Mouse (Mus musculus) intestine, embryonic 15.5 days (tissue): ENCODE results near the gene Lmna. TPM values are rescaled to one million over a fixed set of nuclear protein-coding genes. Genes with fewer than 3 reads are reported as not detected.
A peak's percentile ranks its signal among the peaks of the same experiment; 100 is the strongest.

Experiments
- ATAC-seq: fragments of 200-750 bp; cut with Nextera tagmentation; 2 replicates; pipeline ENCODE4 v1.8.0; 2017; ENCODE audit warnings: moderate TSS enrichment, moderate library complexity
- H3K27ac ChIP-seq: fragments of 300-500 bp; sonication (generic); 2 replicates; pipeline ENCODE4 v1.5.1; 2015; ENCODE audit warnings: mild to moderate bottlenecking, inconsistent platforms
- H3K27me3 ChIP-seq: fragments of 300-500 bp; sonication (generic); replicated peaks from 2 replicates; pipeline ENCODE4 v1.6.1; 2015; ENCODE audit warnings: inconsistent platforms
- H3K36me3 ChIP-seq: fragments of 300-500 bp; sonication (generic); 2 replicates; pipeline ENCODE4 v1.6.1; 2015; ENCODE audit warnings: inconsistent platforms
- H3K4me1 ChIP-seq: fragments of 300-500 bp; sonication (generic); replicated peaks from 2 replicates; pipeline ENCODE4 v1.6.1; 2015; ENCODE audit warnings: inconsistent platforms
- H3K4me2 ChIP-seq: fragments of 300-500 bp; sonication (generic); replicated peaks from 2 replicates; pipeline ENCODE4 v1.6.1; 2015; ENCODE audit warnings: mild to moderate bottlenecking, inconsistent platforms
- H3K4me3 ChIP-seq: fragments of 300-500 bp; sonication (generic); replicated peaks from 2 replicates; pipeline ENCODE4 v1.5.1; 2015; ENCODE audit warnings: inconsistent platforms
- H3K9ac ChIP-seq: fragments of 300-500 bp; sonication (generic); 2 replicates; pipeline ENCODE4 v1.6.1; 2015; ENCODE audit warnings: inconsistent platforms
- H3K9me3 ChIP-seq: fragments of 300-500 bp; sonication (generic); 2 replicates; pipeline ENCODE4 v1.6.1; 2016; ENCODE audit warnings: inconsistent platforms
- WGBS: fragments of 180-500 bp; shearing (Covaris S2); methylation state at CpG from one replicate; pipeline ENCODE4 v1.1.7; 2015; 5-methylcytosine and 5-hydroxymethylcytosine counted together
- polyA plus RNA-seq: library from polyadenylated mRNA; unstranded; fragments of >200 nt; fragmentation: Nextera tagmentation; extraction: Ambion mirVana; gene quantifications from 2 replicates; pipeline ENCODE4 v1.2.1, GENCODE M21; 2015

Lmna gene
- polyA plus RNA-seq, result 120 TPM in 2 replicates

DNA sequence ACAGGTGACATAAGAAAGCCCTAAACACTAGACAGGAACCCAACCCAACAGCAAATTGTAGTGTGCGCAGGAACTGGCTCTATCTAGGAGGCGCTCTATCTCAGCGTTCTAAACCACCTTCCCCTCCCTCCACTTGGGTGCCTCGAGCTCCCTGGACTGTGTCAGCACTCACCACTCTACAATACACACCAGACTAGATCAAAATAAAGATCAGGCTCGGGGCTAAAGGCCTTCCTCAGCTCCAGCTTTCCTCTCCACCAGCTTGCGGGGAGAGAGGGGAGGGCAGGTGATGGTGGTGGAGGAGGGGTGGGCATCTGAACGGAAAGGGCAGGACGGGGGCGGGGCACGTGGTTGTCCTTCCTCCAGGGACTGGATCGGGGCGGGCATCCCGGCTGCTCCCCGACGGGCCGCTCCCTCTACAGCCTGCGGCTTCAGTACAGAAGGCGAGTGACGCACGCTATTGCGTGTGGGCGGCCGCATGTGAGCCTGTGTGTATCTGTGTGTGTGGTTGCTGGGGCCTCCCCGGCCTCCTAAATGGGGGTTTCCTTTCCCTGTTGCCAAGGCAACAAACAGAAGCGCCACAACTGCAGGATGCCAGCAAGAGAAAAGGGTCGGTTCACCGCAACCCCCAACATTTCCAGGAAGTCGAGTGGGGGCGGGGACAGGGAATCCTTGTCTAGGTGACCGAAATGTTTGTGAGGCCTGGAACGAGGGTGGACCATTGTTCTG, at the start of gene Lmna:
Gene Lmna (minus strand): TSS at position 265 of the 729 bp plus-strand sequence.
- H3K4me1 ChIP-seq, result peaks cover 51% of the 10 kb centered on the region

DNA sequence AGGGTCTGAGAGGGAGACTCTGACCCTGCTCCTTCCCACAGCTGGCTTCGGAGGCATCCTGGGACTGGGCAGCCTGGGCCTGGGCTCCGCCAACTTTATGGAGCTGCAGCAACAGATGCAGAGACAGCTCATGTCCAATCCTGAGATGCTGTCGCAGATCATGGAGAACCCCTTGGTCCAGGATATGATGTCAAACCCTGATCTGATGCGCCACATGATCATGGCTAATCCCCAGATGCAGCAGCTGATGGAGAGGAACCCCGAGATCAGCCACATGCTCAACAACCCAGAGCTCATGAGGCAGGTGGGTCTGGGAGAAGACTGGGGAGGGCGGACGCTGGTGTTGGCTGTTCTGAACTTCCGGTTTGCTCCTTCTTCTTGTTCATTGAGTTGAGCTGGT, 46.9 kb upstream of the Lmna start:
- Histone ChIP-seq H3K27ac (no peak overlapping the region), H3K27me3 (no peaks in the 10 kb centered on the region), H3K9ac (no peak overlapping the region), H3K4me1 (peaks cover 15% of the 10 kb centered on the region; the same call in 1 of the 2 replicates), H3K36me3 (peaks cover 25% of the 10 kb centered on the region), H3K9me3 (no peaks in the 10 kb centered on the region), H3K4me3 (no peak overlapping the region), H3K4me2 (no peak overlapping the region)
- WGBS, result 94% methylated on average over 8 of the region's 8 CpGs
- ATAC-seq, result no peak

More for the DNA sequence above, at the start of gene Lmna:
- peak; percentile 93 for ATAC-seq
- WGBS, result under 1% methylated on average over 31 of the region's 31 CpGs
- peak within 1 kb of the TSS; percentile 48 for H3K9ac ChIP-seq
- H3K27me3 ChIP-seq, result 0 out of 2 replicates have a peak, but pooled peaks cover 2% of the 10 kb centered on the region
- H3K4me2 ChIP-seq, result peak within 1 kb of the TSS; percentile 74
- H3K4me3 ChIP-seq, result peak within 1 kb of the TSS; percentile 38
- no peaks in the 10 kb centered on the region for H3K36me3 ChIP-seq
- peak within 1 kb of the TSS; percentile 90 for H3K27ac ChIP-seq
- no peaks in the 10 kb centered on the region for H3K9me3 ChIP-seq

DNA sequence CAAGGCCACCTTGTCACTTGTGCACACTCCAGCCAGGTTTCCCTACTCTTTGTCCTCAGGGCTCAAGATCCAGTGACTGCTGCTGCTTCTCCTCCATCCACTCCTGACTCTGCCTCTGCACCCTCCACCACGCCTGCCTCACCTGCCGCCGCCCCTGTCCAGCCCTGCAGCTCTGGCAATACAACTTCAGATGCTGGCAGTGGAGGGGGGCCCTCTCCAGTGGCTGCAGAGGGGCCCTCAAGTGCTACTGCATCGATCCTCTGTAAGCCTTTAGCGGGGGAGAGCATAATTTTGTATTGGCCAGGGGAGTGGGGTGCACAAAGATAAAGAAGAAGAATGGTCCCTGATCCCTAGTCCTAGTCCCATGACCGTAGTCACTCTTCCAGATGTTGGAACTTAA, 46.0 kb upstream of the Lmna start:
- no peak overlapping the region for H3K9ac ChIP-seq
- peaks cover 20% of the 10 kb centered on the region; the same call in 1 of the 2 replicates for H3K36me3 ChIP-seq
- H3K4me3 ChIP-seq, result no peak overlapping the region
- no peaks in the 10 kb centered on the region for H3K27me3 ChIP-seq
- no peak for ATAC-seq
- no peaks in the 10 kb centered on the region for H3K9me3 ChIP-seq
- H3K4me1 ChIP-seq, result peaks cover 18% of the 10 kb centered on the region; the same call in 1 of the 2 replicates
- no peak overlapping the region for H3K4me2 ChIP-seq
- no peak overlapping the region for H3K27ac ChIP-seq
- WGBS, result 97% methylated on average over 6 of the region's 6 CpGs

DNA sequence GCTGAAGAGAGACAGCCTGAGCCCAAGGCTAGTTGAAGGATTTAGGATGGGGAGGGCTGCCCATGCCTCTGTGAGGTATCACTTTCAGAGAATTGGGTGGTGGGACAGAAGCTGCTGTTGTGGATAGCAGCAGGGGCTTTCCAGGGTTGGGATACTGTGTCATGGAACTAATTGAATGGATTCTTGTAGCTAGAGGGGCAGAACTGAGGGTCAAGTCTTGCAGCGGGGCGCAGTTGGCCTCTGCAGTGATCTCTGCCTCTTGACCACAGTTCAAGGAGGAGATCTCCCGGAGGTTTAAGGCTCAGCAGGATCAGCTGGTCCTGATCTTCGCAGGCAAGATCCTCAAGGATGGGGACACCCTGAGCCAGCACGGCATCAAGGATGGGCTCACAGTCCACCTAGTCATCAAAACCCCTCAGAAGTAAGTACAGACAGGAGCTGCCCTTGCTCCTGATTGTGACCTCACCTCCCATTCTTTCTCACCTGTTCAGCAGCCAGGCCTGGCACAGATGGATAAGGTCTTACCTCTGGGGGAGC, 45.4 kb upstream of the Lmna start:
- H3K27me3 ChIP-seq, result no peaks in the 10 kb centered on the region
- no peak overlapping the region for H3K4me2 ChIP-seq
- H3K9ac ChIP-seq, result no peak overlapping the region
- peaks cover 20% of the 10 kb centered on the region; the same call in 1 of the 2 replicates for H3K36me3 ChIP-seq
- H3K27ac ChIP-seq, result no peak overlapping the region
- ATAC-seq, result no peak
- WGBS, result 88% methylated on average over 5 of the region's 5 CpGs
- H3K4me3 ChIP-seq, result peak overlapping the region; percentile 85
- H3K9me3 ChIP-seq, result no peaks in the 10 kb centered on the region
- peaks cover 18% of the 10 kb centered on the region; the same call in 1 of the 2 replicates for H3K4me1 ChIP-seq

DNA sequence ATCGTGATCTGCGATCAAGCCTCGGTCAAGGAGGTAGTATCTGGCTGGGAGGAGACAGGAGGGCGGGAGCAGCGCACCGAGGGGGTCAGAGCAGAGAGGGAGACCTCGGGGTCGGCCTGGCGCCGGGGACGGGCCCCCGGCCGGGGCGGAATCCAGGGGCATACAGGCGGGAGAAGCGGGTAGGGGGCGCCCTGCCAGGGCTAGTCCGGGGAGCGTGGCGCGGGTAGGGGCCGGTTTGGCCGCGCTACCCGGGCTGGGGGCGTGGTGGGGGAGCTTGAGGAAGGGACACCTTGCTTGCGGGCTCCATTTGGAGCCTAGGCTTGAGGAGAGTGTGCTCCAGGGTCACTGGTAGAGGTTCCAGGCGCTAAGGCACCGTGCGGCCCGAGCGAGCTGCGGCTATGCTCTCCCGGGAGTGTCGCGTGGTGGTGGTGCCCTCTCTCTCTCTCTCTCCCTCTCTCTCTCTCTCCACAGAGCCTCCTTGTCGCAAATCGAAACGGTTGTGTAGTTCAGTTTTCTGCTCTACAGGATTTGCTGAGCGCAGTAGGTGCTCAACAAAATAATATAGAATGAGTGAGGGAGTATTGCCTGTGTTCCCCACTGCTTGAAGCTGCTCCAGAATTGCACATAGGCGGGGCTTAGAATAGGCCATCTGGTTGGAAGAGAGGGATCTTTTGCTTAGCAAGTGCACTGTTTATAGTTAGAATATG, 44.3 kb upstream of the Lmna start:
- peak; percentile 45 for ATAC-seq
- Histone ChIP-seq H3K9me3 (no peaks in the 10 kb centered on the region), H3K36me3 (peaks cover 14% of the 10 kb centered on the region; the same call in 1 of the 2 replicates), H3K9ac (peak overlapping the region; percentile 93), H3K4me3 (peak overlapping the region; percentile 85), H3K27me3 (no peaks in the 10 kb centered on the region), H3K4me2 (peak overlapping the region; percentile 85), H3K4me1 (peaks cover 18% of the 10 kb centered on the region; the same call in 1 of the 2 replicates), H3K27ac (peak overlapping the region; percentile 94)
- WGBS, result under 1% methylated on average over 40 of the region's 41 CpGs

DNA sequence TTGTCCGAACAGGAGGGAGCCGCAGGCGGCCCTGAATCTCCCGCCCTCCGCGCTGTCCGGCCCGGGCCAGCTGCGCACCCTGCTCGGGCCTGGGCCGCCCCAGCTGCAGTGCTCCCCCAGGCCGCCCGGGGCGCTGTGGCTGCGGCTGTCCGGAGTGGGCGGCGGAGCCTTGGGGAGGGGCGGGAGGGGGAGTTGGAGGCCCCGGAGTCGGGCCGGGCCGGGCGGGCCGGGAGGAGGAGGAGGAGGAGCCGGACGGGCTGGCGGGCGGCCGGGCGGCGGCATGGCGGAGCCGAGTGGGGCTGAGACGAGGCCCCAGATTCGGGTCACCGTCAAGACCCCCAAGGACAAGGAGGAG, 43.7 kb upstream of the Lmna start, which contains the start of gene Ubqln4:
Gene Ubqln4 (plus strand): TSS at position 234 of the 355 bp plus-strand sequence.
- H3K27me3 ChIP-seq, result no peaks in the 10 kb centered on the region
- peaks cover 14% of the 10 kb centered on the region; the same call in 1 of the 2 replicates for H3K36me3 ChIP-seq
- H3K9ac ChIP-seq, result peak within 1 kb of the TSS; percentile 93
- peak within 1 kb of the TSS; percentile 85 for H3K4me3 ChIP-seq
- peak within 1 kb of the TSS; percentile 94 for H3K27ac ChIP-seq
- peaks cover 20% of the 10 kb centered on the region; the same call in 1 of the 2 replicates for H3K4me1 ChIP-seq
- ATAC-seq, result peak; percentile 91
- H3K9me3 ChIP-seq, result no peaks in the 10 kb centered on the region
- H3K4me2 ChIP-seq, result peak within 1 kb of the TSS; percentile 85
- WGBS, result 1% methylated on average over 31 of the region's 37 CpGs

DNA sequence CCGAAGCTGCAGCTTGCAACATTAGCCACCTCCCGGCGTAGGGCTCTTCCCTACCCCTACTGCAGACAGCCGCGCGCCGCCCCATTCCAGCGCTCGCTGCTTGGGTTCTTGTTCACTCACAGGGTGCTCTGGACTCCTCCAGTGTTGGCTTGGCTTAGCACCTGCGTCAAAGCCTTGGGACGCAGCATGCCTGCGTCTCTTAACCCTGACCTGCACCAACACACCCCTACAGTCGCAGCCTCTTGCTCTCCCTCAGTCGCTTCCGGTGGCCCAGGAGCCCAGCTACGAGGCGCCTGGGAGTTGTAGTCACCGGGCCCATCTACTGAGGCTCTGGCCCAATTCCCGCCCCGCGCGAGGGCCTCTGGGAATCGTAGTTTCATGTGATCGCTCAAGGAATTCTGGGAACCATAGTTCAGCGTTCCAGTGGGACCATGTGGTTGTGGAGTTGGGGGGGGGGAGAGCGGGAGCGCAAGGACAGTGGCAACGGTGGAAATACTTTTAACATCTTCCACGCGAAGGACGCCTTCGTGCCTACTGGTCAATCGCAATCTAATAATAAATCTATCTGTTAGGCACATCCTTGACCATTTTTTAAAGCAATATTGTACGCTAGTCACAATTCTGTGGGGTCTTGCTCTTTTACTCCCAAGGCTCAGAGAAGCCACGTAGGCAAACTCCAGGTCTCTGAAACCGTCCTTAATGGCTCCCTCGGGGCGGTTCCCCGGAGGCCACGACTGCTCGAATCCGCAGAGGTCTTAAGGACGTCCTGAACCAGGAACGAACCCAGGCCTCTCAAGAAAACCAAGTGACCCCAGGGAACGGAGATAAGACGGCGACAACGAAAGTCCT, 43.1 kb upstream of the Lmna start, which contains the start of gene Lamtor2:
Gene Lamtor2 (minus strand): TSS at position 399 of the 849 bp plus-strand sequence.
- no peaks in the 10 kb centered on the region for H3K9me3 ChIP-seq
- peak within 1 kb of the TSS; percentile 94 for H3K27ac ChIP-seq
- peak; percentile 88 for ATAC-seq
- peaks cover 22% of the 10 kb centered on the region; the same call in 1 of the 2 replicates for H3K4me1 ChIP-seq
- peak within 1 kb of the TSS; percentile 93 for H3K9ac ChIP-seq
- H3K4me2 ChIP-seq, result peak within 1 kb of the TSS; percentile 85
- no peaks in the 10 kb centered on the region for H3K27me3 ChIP-seq
- peak within 1 kb of the TSS; percentile 85 for H3K4me3 ChIP-seq
- H3K36me3 ChIP-seq, result peaks cover 14% of the 10 kb centered on the region; the same call in 1 of the 2 replicates
- WGBS, result under 1% methylated on average over 48 of the region's 48 CpGs

DNA sequence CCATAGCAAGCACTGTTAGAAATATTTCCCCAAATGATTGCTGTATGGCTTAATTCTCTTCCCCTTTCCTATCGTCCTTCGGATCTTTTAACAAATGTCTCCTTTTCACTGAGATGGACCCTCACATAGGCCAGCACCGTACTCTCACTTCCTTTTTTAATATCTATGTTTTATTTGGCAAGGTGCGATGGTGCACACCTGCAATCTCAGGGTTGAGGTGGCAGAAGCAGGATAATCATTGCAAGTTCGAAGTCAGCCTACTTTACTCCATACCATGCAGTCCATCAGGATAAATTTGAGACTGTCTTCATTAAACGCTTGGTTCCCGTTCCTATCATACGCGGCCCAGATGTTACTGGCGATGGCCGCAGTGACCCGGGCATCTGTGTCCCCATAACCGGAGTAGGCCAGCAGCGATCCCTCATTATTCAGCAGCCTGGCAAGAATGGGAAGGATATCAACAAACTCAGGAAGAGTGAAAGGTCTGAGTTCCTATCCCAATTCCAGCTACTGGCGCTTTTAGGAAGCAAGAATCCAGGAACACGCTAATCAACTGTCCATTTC, 42.4 kb upstream of the Lmna start:
- 15% methylated on average over 16 of the region's 16 CpGs for WGBS

DNA sequence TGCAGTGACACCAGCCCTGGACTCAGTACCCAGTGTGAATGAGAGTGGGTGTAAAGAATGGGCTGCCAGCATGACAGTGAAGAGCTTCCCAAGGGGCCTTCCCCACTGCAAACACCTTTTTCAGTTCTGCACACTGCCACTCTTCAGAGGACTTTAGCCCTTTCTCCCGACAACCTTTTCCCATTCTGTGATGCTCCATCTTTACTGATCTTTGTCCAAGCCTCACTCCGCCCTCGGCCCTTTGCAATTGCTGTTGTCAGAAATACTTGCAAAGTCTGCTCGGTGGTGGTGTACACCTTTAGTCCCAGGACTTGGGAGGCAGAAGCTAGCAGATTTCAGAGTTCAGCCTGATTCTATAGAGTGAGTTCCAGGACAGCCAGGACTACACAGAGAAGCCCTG, 41.8 kb upstream of the Lmna start:
- no peak overlapping the region for H3K27ac ChIP-seq
- 53% methylated on average over 4 of the region's 4 CpGs for WGBS
- H3K4me3 ChIP-seq, result peak overlapping the region; percentile 85
- H3K4me1 ChIP-seq, result peaks cover 28% of the 10 kb centered on the region; the same call in 1 of the 2 replicates
- H3K9ac ChIP-seq, result peak overlapping the region; percentile 2; the same call in 1 of the 2 replicates
- H3K9me3 ChIP-seq, result no peaks in the 10 kb centered on the region
- no peaks in the 10 kb centered on the region for H3K27me3 ChIP-seq
- H3K4me2 ChIP-seq, result peak overlapping the region; percentile 85
- no peak for ATAC-seq
- H3K36me3 ChIP-seq, result peaks cover 8% of the 10 kb centered on the region; the same call in 1 of the 2 replicates

More for the DNA sequence above, 42.4 kb upstream of the Lmna start:
- peaks cover 22% of the 10 kb centered on the region; the same call in 1 of the 2 replicates for H3K4me1 ChIP-seq
- peaks cover 14% of the 10 kb centered on the region; the same call in 1 of the 2 replicates for H3K36me3 ChIP-seq
- H3K27ac ChIP-seq, result peak overlapping the region; percentile 94
- H3K4me3 ChIP-seq, result peak overlapping the region; percentile 85
- H3K9me3 ChIP-seq, result no peaks in the 10 kb centered on the region
- peak overlapping the region; percentile 78 for H3K9ac ChIP-seq
- H3K4me2 ChIP-seq, result peak overlapping the region; percentile 85
- ATAC-seq, result no peak
- no peaks in the 10 kb centered on the region for H3K27me3 ChIP-seq

DNA sequence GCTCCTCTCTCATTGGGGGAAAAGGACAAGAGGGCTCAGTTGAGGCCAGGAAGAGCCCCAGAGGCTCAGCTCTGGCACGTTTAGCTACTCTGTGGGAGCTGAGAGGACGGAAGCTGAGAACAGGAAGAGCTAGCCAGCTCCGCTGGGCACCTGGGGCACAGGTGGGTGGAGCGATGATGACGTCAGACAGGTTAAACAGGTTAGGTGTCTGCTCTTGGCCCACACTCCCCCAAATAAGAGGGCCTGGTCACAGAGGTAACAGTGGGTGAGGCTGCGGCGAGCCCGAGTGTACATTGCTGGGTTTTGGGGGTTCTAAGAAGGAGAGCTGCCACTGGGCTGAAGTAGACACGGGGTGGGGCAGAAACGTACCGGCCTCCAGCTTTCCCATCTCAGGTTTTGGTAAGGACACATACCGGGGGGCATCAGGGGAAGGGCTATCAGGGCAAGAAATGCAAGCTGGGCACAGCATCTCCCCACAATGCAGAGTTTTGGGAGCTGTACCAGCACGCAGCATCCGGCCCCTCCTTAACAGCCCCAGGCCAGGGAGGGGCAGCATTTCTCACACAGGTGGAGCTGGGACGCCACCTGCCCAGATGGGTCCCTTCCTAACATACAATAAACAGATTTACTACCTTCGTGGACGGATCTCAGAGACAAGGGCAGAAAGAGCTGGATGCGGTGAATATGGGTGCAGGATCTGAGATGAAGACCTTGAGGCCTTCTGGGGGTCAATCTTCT, 38.6 kb upstream of the Lmna start, which contains the start of gene Rab25:
Gene Rab25 (minus strand): TSS at position 121 of the 738 bp plus-strand sequence.
- WGBS, result 43% methylated on average over 18 of the region's 18 CpGs
- peak within 1 kb of the TSS; percentile 48 for H3K27ac ChIP-seq
- peak within 1 kb of the TSS; percentile 16; the same call in 1 of the 2 replicates for H3K9ac ChIP-seq
- no peaks in the 10 kb centered on the region for H3K9me3 ChIP-seq
- H3K27me3 ChIP-seq, result no peaks in the 10 kb centered on the region
- H3K4me2 ChIP-seq, result peak within 1 kb of the TSS; percentile 56
- H3K36me3 ChIP-seq, result no peaks in the 10 kb centered on the region
- peak within 1 kb of the TSS; percentile 24 for H3K4me3 ChIP-seq
- peak; percentile 49 for ATAC-seq
- H3K4me1 ChIP-seq, result peaks cover 19% of the 10 kb centered on the region; the same call in 1 of the 2 replicates
